Mouse (Mus musculus) thymus, postnatal 4 days (tissue): ENCODE results near the gene Palmd.

Source experiments
- DNase-seq: peaks from one replicate; pipeline ENCODE4 v3.0.0; 2021

Gene Palmd

DNA sequence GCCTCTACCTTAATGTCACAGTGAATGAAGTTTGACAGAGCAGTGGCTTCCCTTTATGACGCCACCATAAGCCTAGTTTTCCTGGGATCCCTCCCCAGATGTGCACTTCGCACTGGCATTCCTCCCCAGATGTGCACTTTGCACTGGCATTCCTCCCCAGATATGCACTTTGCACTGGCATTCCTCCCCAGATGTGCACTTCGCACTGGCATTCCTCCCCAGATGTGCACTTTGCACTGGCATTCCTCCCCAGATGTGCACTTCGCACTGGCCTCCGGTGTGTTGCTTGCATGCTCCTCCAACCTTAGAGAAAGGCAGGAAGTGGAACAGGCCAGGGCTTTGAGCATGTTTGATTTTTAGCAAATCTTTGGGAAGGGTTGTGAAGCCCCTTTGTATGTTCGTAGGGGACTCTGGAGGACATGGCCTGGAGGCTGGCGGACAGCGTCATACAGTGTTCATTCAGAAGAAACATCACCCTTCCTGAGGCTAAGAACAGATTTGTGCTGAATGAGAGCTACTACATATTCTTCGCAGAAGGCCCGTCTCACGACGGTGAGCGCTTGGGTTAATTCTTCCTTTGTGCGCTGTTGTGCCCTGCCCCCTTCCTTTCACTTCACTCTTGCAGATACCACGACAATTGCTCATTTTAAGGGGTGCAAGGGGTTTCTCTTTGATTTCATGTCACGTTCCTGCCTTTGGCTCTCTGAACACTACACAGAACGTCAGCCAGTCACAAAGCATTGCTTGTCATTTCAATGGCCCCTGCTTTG, 77.2 kb downstream of the Palmd start:
- DNase-seq: no peak

DNA sequence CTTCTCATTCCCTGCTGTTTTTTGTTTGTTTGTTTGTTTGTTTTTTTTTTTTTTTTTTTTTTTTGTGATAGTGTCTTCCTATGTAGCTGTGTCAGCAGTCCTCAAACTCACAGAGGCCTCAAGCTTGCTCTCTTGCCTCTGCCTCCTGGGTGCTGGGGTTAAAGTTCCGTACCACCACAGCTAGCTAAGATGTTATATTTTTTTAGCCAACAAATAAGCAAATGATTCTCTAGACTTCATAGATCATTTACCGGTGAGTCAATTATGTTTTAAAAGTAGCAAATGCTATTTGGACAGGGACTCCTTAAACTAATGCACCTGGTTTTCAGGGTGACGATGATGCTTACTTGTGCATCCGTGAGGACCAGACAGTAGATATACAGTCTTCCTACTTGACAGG, 78.2 kb downstream of the Palmd start:
- DNase-seq: no peak

DNA sequence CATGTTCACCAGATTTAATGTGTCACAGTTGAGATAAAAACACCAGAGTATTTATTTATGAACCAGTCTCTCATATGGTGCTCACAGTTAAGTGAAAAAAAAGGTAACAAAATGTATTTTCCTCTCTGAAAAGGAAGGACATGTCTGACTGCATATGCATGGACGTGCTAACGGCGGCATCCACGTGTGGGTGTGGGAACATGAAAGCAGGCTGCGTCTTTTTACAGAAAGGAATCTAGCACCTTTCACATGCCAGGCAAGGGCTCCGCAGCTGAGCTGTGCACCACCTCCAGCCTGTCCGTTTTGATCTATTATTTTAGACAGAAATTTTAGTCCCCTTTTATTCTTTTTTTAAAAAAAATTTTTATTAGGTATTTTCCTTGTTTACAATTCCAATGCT, 79.4 kb downstream of the Palmd start:
- DNase-seq: no peak

DNA sequence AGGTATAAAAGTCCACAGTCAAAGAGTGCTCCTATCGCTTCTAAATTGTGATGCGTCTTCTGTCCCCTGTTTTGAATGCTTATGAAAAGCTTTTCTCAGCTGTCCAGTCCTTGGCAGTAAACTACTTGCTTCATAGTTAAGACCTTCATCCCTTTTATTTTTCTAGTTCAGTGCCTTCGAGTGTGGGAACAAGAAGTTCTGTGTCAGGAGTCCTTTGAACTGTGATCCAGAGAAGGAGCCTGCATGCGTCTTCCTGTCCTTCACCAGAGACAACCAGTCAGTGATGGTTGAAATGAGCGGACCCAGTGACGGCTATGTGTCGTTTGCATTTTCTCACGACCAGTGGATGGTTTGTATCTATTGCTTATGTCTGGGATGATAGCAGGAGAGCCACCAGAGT, 83.8 kb downstream of the Palmd start:
- no peak for DNase-seq

DNA sequence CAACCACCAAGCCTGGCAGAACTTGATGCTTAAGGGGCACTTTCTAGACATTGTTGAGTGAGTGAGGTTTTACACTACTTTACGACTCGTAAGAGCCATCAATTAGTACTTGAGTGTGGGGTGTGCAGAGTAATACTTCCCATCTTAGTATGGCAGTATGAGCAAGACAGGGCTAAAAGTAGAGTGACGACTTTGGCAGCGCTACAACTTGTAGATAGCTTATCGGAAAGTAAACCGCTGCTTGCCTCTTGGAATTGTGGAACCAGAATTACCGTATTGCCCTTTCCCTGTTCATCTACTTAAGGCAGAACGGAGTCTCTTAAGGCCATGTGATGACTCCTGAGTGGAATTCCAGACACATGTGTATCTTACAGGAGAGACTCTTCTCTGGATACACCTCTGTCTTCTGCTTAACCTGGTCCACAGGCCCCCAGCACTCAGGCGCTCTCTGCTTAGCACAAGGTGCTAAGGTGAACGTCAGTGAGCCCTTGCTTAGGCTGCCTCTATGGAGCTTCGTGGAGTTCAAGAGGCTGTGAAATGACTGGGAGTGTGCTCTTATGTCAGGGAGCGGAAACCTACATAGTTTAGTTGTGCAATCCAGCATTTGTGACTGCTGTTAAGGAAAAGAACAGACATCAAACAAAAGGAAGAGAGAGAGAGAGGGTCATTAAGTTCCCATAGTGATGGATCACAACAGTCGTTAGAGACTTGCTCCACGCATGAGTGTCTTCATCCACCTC, 86.4 kb downstream of the Palmd start:
- DNase-seq: no peak

DNA sequence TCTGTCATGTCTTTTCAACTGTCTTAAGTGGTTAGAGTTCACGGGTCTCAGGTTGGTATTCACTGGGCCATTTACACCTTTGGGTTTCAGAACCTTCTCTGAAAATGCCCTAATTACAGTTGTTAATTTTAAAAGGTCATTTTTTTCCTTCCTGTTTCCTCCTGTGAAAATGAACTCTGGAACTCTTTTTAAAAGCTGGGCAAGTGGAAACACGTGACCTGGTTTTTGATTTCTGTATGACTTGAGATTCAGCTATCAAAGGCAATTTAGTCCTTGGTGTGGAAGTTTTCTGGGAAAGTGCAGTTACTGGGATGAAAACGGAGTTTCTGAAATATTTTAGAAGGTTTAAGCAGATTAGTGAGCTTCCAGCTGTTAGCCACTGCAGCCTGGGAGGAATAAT, 98.4 kb downstream of the Palmd start:
- no peak for DNase-seq
